Mouse (Mus musculus): ENCODE results near the gene Dppa2.

DNA sequence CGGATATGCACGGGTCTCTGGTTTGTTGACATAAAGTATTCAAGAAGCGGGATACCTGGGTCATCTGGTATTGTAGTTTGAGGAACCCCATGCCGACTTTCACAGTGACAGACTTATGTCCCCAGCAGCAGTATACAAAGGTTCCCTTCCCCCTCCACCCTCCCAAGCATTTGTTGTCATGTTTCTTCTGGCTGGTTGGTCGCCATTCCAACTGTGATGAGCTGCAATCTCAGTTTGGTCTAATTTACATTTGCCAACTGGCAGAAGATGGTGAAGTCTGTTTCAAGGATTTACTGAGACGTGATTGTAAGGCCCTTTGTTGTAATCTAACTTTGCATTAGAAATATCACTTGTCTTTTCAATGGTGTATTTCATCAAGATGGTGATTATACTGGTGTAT is 19.4 kb downstream of the Dppa2 start:
- no peak for TF ChIP-seq CTCF (IDR thresholded peaks at IDR 0.05; ENCODE audit: low read depth, low read length)
- no peak for TF ChIP-seq TAL1 (conservative IDR thresholded peaks at IDR 0.05; ENCODE audit: low read depth, low read length)
- no peak for TF ChIP-seq GATA1 (IDR thresholded peaks at IDR 0.05; ENCODE audit: borderline replicate concordance, low read length)
- no peak for TF ChIP-seq POLR2AphosphoS5 (IDR thresholded peaks at IDR 0.05; ENCODE audit: insufficient replicate concordance, low read depth, low read length)

Measured in G1E (cell line).